Mouse (Mus musculus): Measurements from ENCODE around the gene Nfkb1. TPM values are rescaled to one million over a fixed set of nuclear protein-coding genes. Genes with fewer than 3 reads are reported as not detected.

Gene Nfkb1
- polyA plus RNA-seq, 1 experiment from 2014 or later: 15.3 TPM

DNA sequence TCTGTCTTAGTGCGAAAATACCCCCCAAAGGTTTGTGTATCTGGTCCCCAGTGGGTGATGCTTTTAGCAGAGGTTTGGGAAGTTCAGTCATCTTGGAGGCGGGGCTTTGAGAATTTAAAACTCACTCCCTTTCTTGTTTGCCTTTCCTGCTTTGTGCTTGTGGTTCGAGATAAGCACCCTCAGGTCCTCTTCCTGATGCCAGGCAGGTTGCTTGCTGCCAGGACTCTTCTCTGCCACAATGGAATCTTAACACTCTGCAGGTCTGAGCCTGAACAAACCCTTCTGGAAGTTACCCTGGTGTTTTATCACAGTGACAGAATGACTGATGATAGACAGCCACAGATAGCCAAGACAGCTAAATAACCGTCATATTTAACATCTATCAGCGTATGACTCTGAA is 122.7 kb downstream of the Nfkb1 start:
- Histone ChIP-seq H3K4me1 (ENCODE audit: control insufficient read depth, insufficient read depth, low read length) (no peaks in the 10 kb centered on the region), H3K27ac (ENCODE audit: low read depth, low read length) (no peak overlapping the region), H3K9me3 (ENCODE audit: control insufficient read depth, low read length) (no peaks in the 10 kb centered on the region), H3K36me3 (ENCODE audit: control insufficient read depth, insufficient read depth, low read length) (no peaks in the 10 kb centered on the region), H3K9ac (ENCODE audit: low read length) (no peak overlapping the region), H3K4me3 (ENCODE audit: low read depth, low read length) (no peak overlapping the region), H3K27me3 (ENCODE audit: control insufficient read depth, insufficient read depth, low read length) (no peaks in the 10 kb centered on the region), H3K4me2 (ENCODE audit: low read depth) (no peak overlapping the region)
- whole genome bisulfite sequencing: 78% methylated on average over 5 of the region's 5 CpGs
- DNase-seq (ENCODE audit: low spot score) (no peak), ATAC-seq (ENCODE audit: insufficient read depth, low FRiP score, low TSS enrichment) (no peak)

DNA sequence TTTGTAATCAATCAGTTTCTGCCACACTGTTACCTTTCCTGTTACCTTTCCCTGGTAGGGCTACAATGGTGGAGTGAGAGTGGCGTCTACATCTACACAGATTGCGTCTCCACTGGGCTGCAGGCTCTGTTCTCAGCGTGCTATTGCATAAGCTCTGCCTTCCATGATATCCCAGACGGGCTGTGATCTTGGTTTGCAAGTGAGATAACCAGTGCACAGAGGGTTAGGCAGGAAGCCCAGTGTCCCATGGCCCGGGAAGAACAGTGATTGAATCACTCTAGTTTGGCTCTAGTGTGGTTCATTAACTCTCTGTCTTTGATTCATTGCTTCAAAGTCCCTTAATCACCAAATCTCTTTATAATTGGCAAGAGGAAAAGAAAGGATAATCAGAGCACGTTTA is 123.5 kb downstream of the Nfkb1 start:
- ATAC-seq (ENCODE audit: insufficient read depth, low FRiP score, low TSS enrichment) (no peak), DNase-seq (ENCODE audit: low spot score) (no peak)
- no peak overlapping the region for H3K4me2 ChIP-seq (ENCODE audit: low read depth)
- no peaks in the 10 kb centered on the region for H3K9me3 ChIP-seq (ENCODE audit: control insufficient read depth, low read length)
- H3K9ac ChIP-seq (ENCODE audit: low read length): no peak overlapping the region
- no peaks in the 10 kb centered on the region for H3K27me3 ChIP-seq (ENCODE audit: control insufficient read depth, insufficient read depth, low read length)
- H3K4me3 ChIP-seq (ENCODE audit: low read depth, low read length): no peak overlapping the region
- 88% methylated on average over 6 of the region's 6 CpGs for WGBS
- no peaks in the 10 kb centered on the region for H3K36me3 ChIP-seq (ENCODE audit: control insufficient read depth, insufficient read depth, low read length)
- H3K27ac ChIP-seq (ENCODE audit: low read depth, low read length): no peak overlapping the region
- H3K4me1 ChIP-seq (ENCODE audit: control insufficient read depth, insufficient read depth, low read length): no peaks in the 10 kb centered on the region

DNA sequence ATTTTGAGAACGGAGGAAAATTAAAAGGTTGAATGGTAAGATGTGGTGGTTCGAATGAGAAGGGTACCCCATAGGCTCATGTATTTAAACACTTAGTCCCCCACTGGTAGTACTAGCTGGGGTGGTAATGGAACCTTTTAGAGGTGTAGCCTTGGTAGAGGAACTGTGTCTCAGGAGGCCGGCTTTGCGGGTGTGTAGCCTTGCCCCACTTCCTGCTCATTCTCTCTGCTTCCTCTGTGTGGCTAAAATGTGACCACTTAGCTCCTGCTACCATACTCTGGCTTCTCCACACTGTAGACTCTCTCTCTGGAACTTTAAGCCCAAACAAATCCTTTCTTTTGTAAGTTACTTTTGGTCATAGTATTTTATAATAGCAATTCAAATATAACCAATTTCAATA is 126.0 kb downstream of the Nfkb1 start:
- WGBS: 93% methylated on average over 4 of the region's 4 CpGs
- H3K4me1 ChIP-seq (ENCODE audit: control insufficient read depth, insufficient read depth, low read length): no peaks in the 10 kb centered on the region
- no peaks in the 10 kb centered on the region for H3K36me3 ChIP-seq (ENCODE audit: control insufficient read depth, insufficient read depth, low read length)
- H3K4me3 ChIP-seq (ENCODE audit: low read depth, low read length): no peak overlapping the region
- ATAC-seq (ENCODE audit: insufficient read depth, low FRiP score, low TSS enrichment): no peak
- H3K4me2 ChIP-seq (ENCODE audit: low read depth): no peak overlapping the region
- DNase-seq (ENCODE audit: low spot score): no peak
- H3K9me3 ChIP-seq (ENCODE audit: control insufficient read depth, low read length): no peaks in the 10 kb centered on the region
- H3K27ac ChIP-seq (ENCODE audit: low read depth, low read length): no peak overlapping the region
- H3K27me3 ChIP-seq (ENCODE audit: control insufficient read depth, insufficient read depth, low read length): no peaks in the 10 kb centered on the region
- no peak overlapping the region for H3K9ac ChIP-seq (ENCODE audit: low read length)

DNA sequence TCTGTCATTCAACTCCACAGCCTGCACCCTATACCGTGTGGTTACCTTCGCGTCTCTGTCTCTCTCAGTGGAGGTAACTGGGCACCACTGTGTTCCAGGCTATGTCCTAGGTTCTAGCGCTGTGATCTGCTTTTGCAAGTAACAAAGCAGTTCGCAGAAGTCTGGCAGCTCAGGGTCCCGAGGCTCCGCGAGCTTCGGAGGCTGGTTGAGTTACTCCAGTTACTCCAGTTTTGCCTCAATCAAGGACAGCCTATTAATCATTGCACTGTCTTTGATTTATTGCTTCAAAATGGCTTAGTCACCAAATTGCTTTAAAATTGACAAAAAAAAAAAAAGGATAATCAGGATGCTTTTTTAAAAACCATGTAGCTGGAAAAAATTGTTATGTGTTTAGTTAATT is 126.6 kb downstream of the Nfkb1 start:
- H3K4me2 ChIP-seq (ENCODE audit: low read depth): no peak overlapping the region
- DNase-seq (ENCODE audit: low spot score) (no peak), ATAC-seq (ENCODE audit: insufficient read depth, low FRiP score, low TSS enrichment) (no peak)
- H3K4me1 ChIP-seq (ENCODE audit: control insufficient read depth, insufficient read depth, low read length): no peaks in the 10 kb centered on the region
- no peaks in the 10 kb centered on the region for H3K9me3 ChIP-seq (ENCODE audit: control insufficient read depth, low read length)
- no peaks in the 10 kb centered on the region for H3K36me3 ChIP-seq (ENCODE audit: control insufficient read depth, insufficient read depth, low read length)
- WGBS: 83% methylated on average over 9 of the region's 9 CpGs
- H3K27me3 ChIP-seq (ENCODE audit: control insufficient read depth, insufficient read depth, low read length): no peaks in the 10 kb centered on the region
- H3K9ac ChIP-seq (ENCODE audit: low read length): no peak overlapping the region
- H3K27ac ChIP-seq (ENCODE audit: low read depth, low read length): no peak overlapping the region
- H3K4me3 ChIP-seq (ENCODE audit: low read depth, low read length): no peak overlapping the region

DNA sequence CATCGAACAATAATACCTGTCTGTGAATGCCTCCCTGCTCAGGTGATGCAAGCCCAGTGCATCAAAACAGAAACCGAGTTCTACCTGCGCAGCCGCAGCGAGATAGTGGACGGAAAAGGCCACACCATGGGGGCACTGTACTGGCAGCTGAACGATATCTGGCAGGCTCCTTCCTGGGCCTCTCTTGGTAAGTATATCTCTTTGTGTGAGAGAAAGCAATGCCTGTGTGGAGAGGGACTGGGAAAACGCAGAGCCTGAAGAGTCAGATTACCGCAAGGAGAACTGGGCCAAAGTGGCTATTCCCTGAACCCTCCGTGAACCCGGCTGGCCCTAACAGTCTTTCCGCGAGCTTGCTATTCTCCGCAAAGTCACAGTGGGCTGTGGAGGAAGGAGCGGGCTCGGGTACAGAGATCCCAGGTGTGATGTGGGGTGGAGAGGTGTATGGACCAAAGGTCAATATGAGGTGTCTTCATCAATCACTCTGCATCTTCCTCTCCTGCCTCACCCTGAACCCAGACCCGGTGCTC is 128.1 kb downstream of the Nfkb1 start:
- no peak for DNase-seq (ENCODE audit: low spot score)
- Histone ChIP-seq H3K9ac (ENCODE audit: low read length) (no peak overlapping the region), H3K27me3 (ENCODE audit: control insufficient read depth, insufficient read depth, low read length) (no peaks in the 10 kb centered on the region), H3K27ac (ENCODE audit: low read depth, low read length) (no peak overlapping the region), H3K4me2 (ENCODE audit: low read depth) (no peak overlapping the region), H3K9me3 (ENCODE audit: control insufficient read depth, low read length) (no peaks in the 10 kb centered on the region), H3K36me3 (ENCODE audit: control insufficient read depth, insufficient read depth, low read length) (no peaks in the 10 kb centered on the region), H3K4me3 (ENCODE audit: low read depth, low read length) (no peak overlapping the region), H3K4me1 (ENCODE audit: control insufficient read depth, insufficient read depth, low read length) (no peaks in the 10 kb centered on the region)
- ATAC-seq (ENCODE audit: insufficient read depth, low FRiP score, low TSS enrichment): no peak
- 88% methylated on average over 17 of the region's 17 CpGs for WGBS

DNA sequence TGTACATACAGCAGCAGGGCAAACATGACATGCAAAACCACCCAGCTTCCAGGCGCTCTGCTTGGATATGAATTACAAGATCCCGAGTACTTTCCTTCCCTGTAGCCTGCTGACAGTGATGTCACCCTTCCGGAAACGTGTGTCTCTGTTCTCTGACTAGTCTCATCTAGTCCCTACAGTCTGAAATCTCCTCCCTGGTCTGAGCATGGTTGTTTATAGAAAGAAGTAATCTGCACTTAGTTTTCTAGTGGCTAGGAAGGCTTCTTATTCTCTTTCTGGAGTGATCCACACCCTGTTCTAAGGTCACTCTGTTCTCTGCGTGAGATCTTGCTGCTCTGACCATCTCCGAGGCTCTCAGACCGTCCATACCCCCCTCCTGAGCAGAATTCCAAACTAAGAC is 129.3 kb downstream of the Nfkb1 start:
- Histone ChIP-seq H3K9ac (ENCODE audit: low read length) (no peak overlapping the region), H3K9me3 (ENCODE audit: control insufficient read depth, low read length) (no peaks in the 10 kb centered on the region), H3K27ac (ENCODE audit: low read depth, low read length) (no peak overlapping the region), H3K4me2 (ENCODE audit: low read depth) (no peak overlapping the region), H3K36me3 (ENCODE audit: control insufficient read depth, insufficient read depth, low read length) (no peaks in the 10 kb centered on the region), H3K4me3 (ENCODE audit: low read depth, low read length) (no peak overlapping the region), H3K4me1 (ENCODE audit: control insufficient read depth, insufficient read depth, low read length) (no peaks in the 10 kb centered on the region), H3K27me3 (ENCODE audit: control insufficient read depth, insufficient read depth, low read length) (no peaks in the 10 kb centered on the region)
- no peak for DNase-seq (ENCODE audit: low spot score)
- WGBS: 84% methylated on average over 7 of the region's 7 CpGs
- no peak for ATAC-seq (ENCODE audit: insufficient read depth, low FRiP score, low TSS enrichment)

DNA sequence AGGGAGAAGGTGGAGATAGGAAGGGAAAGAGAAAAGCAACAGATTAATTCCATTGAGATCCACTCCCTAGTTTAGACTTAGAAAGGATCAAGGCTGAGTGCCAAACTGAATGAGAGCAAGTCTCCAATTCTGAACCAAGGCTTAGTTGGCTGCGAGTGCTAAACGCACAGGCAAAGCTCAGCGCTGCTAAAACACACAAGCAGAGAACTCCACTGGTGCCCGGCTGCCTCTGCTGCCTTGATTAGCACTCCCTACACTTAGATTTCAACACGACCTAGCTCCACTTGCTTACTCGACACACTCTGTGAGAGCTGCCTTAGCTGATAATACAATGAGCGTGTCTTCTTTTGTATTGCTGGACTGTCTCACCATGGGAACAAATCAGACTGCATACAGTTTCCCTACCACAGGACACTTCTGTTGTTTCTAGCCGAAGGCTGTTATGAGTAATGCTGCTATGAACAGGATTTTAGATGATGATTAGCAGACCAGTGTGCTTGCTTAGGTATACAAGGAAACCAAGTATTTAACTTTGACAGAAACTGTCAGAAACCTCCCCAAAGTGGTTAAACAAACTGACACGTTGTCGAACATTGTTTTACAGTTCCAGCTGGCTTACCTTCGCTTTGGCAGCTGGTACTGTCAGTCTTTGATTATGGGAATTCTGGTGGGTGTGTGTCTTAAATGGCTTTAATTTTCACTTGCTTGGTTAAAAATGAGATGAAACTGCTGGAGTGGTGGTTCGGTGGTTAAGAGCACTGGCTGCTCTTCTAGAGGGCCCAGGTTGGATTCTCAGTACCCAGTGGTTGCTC is 134.3 kb downstream of the Nfkb1 start:
- H3K9ac ChIP-seq (ENCODE audit: low read length): no peak overlapping the region
- no peaks in the 10 kb centered on the region for H3K36me3 ChIP-seq (ENCODE audit: control insufficient read depth, insufficient read depth, low read length)
- H3K4me1 ChIP-seq (ENCODE audit: control insufficient read depth, insufficient read depth, low read length): no peaks in the 10 kb centered on the region
- 88% methylated on average over 12 of the region's 12 CpGs for WGBS
- no peak overlapping the region for H3K4me2 ChIP-seq (ENCODE audit: low read depth)
- ATAC-seq (ENCODE audit: insufficient read depth, low FRiP score, low TSS enrichment) (no peak), DNase-seq (ENCODE audit: low spot score) (no peak)
- H3K27ac ChIP-seq (ENCODE audit: low read depth, low read length): no peak overlapping the region
- no peaks in the 10 kb centered on the region for H3K27me3 ChIP-seq (ENCODE audit: control insufficient read depth, insufficient read depth, low read length)
- no peak overlapping the region for H3K4me3 ChIP-seq (ENCODE audit: low read depth, low read length)
- H3K9me3 ChIP-seq (ENCODE audit: control insufficient read depth, low read length): no peaks in the 10 kb centered on the region

DNA sequence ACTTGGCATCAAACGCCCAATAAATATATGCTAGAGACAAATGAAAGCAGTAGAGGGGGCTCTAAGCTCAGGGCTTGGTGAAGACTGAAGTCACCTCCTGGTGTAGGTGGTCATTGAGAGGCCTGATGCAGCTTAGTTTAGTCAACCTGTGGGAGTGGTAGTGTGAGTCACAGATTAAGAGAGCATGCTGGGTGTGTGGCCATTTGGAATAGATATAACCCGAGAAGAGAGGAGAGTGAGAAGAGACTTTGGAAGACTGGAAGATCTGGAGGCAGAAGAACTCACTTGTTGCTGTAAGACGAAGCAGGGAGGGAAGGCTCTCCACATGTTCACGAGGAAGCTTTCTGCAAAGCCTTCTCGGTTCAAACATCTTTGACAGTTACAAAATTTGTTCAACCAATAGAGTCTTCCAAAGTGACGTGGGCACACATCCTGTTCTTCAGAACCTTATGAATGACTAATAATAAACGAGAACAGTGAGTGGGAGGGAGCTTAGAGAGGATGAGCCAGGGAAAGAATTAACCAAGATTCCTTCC is 135.2 kb downstream of the Nfkb1 start:
- ATAC-seq (ENCODE audit: insufficient read depth, low FRiP score, low TSS enrichment): no peak
- no peak for DNase-seq (ENCODE audit: low spot score)
- Histone ChIP-seq H3K4me2 (ENCODE audit: low read depth) (no peak overlapping the region), H3K27me3 (ENCODE audit: control insufficient read depth, insufficient read depth, low read length) (no peaks in the 10 kb centered on the region), H3K9ac (ENCODE audit: low read length) (no peak overlapping the region), H3K4me1 (ENCODE audit: control insufficient read depth, insufficient read depth, low read length) (no peaks in the 10 kb centered on the region), H3K4me3 (ENCODE audit: low read depth, low read length) (no peak overlapping the region), H3K9me3 (ENCODE audit: control insufficient read depth, low read length) (no peaks in the 10 kb centered on the region), H3K36me3 (ENCODE audit: control insufficient read depth, insufficient read depth, low read length) (no peaks in the 10 kb centered on the region), H3K27ac (ENCODE audit: low read depth, low read length) (no peak overlapping the region)
- WGBS: 84% methylated on average over 7 of the region's 7 CpGs

DNA sequence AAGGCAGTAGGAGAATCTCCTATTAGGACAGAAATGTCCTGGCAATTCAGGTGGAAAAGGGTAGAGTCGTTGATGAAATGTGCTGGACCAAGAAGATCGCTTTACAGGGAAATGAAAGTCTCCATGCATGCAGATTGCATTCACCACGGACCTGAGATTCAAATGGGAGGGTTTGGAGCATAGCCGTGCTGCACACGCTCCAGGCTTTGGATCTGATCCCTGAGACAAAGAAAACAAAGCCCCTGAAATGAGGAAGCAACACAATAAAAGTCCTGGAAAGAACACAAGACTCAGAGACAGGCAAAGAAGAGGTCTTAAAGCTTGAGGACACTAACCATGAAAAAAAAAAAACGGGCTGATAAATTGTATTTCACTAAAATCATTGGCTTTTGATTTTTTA is 136.2 kb downstream of the Nfkb1 start:
- Histone ChIP-seq H3K27me3 (ENCODE audit: control insufficient read depth, insufficient read depth, low read length) (no peaks in the 10 kb centered on the region), H3K9ac (ENCODE audit: low read length) (no peak overlapping the region), H3K4me2 (ENCODE audit: low read depth) (no peak overlapping the region), H3K36me3 (ENCODE audit: control insufficient read depth, insufficient read depth, low read length) (no peaks in the 10 kb centered on the region), H3K4me3 (ENCODE audit: low read depth, low read length) (no peak overlapping the region), H3K4me1 (ENCODE audit: control insufficient read depth, insufficient read depth, low read length) (no peaks in the 10 kb centered on the region), H3K27ac (ENCODE audit: low read depth, low read length) (no peak overlapping the region), H3K9me3 (ENCODE audit: control insufficient read depth, low read length) (no peaks in the 10 kb centered on the region)
- no peak for DNase-seq (ENCODE audit: low spot score)
- ATAC-seq (ENCODE audit: insufficient read depth, low FRiP score, low TSS enrichment): no peak
- 69% methylated on average over 6 of the region's 6 CpGs for WGBS

All from neural tube, embryonic 11.5 days (tissue).